Mouse (Mus musculus) heart, embryonic 13.5 days (tissue): ENCODE data around the gene Zbtb24. TPM values are rescaled to one million over a fixed set of nuclear protein-coding genes. Genes with fewer than 3 reads are reported as not detected.
"Not testable (repeated sequence)": the region's sequence is repeated elsewhere in the genome, so short reads cannot be mapped to it uniquely, and the experiment has no call there.

Source experiments
- ATAC-seq: fragments of 200-750 bp; cut with Nextera tagmentation; 2 replicates; pipeline ENCODE4 v1.8.0; 2017; ENCODE audit warnings: moderate TSS enrichment; ENCODE audit not compliant: insufficient number of reproducible peaks, low FRiP score, low TSS enrichment; ENCODE audit errors: extremely low read depth
- H3K27ac ChIP-seq: fragments of 300-500 bp; sonication (generic); replicated peaks from 2 replicates; pipeline ENCODE4 v1.5.1; 2015; ENCODE audit warnings: moderate library complexity, mild to moderate bottlenecking, inconsistent platforms
- H3K27me3 ChIP-seq: fragments of 300-500 bp; sonication (generic); replicated peaks from 2 replicates; pipeline ENCODE4 v1.6.1; 2015; ENCODE audit warnings: mild to moderate bottlenecking, inconsistent platforms
- H3K36me3 ChIP-seq: fragments of 300-500 bp; sonication (generic); 2 replicates; pipeline ENCODE4 v1.6.1; 2015; ENCODE audit warnings: mild to moderate bottlenecking, inconsistent platforms
- H3K4me1 ChIP-seq: fragments of 300-500 bp; sonication (generic); 2 replicates; pipeline ENCODE4 v1.6.1; 2015; ENCODE audit warnings: inconsistent platforms
- H3K4me2 ChIP-seq: fragments of 300-500 bp; sonication (generic); 2 replicates; pipeline ENCODE4 v1.6.1; 2015; ENCODE audit warnings: inconsistent platforms, mild to moderate bottlenecking, moderate library complexity
- H3K4me3 ChIP-seq: fragments of 300-500 bp; sonication (generic); 2 replicates; pipeline ENCODE4 v1.5.1; 2015; ENCODE audit warnings: moderate library complexity, mild to moderate bottlenecking, inconsistent platforms
- H3K9ac ChIP-seq: fragments of 300-500 bp; sonication (generic); 2 replicates; pipeline ENCODE4 v1.6.1; 2015; ENCODE audit warnings: inconsistent platforms, mild to moderate bottlenecking, moderate library complexity
- H3K9me3 ChIP-seq: fragments of 300-500 bp; sonication (generic); 2 replicates; pipeline ENCODE4 v1.6.1; 2016; ENCODE audit warnings: inconsistent platforms
- WGBS: fragments of 180-500 bp; shearing (Covaris S2); methylation state at CpG from one replicate; pipeline ENCODE4 v1.1.7; 2015; ENCODE audit warnings: mixed read lengths; 5-methylcytosine and 5-hydroxymethylcytosine counted together
- polyA plus RNA-seq: library from polyadenylated mRNA; unstranded; fragments of >200 nt; fragmentation: Nextera tagmentation; extraction: Ambion mirVana; gene quantifications from 2 replicates; pipeline ENCODE4 v1.2.1, GENCODE M21; 2015

The Zbtb24 gene
- polyA plus RNA-seq, 1 experiment from 2014 or later = 11.2 TPM

DNA sequence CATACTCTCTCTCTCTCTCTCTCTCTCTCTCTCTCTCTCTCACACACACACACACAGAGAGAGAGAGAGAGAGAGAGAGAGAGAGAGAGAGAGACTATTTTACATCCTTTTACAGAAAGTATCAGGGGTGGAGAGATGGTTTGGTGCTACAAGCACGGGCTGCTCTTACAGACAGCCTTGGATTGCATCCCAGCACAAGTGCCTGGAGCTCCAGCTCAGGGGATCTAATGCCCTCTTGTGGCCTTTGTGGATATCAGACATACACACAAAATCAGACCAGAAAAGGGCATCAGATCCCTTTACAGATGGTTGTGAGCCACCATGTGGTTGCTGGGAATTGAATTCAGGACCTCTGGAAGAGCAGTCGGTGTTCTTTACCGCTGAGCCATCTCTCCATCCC, 55.3 kb downstream of the Zbtb24 start:
- not testable (repeated sequence) for H3K4me3 ChIP-seq, H3K9me3 ChIP-seq, H3K9ac ChIP-seq, H3K36me3 ChIP-seq, H3K27me3 ChIP-seq, ATAC-seq, H3K27ac ChIP-seq, H3K4me2 ChIP-seq
- 2% methylated on average over 3 of the region's 3 CpGs for WGBS
- H3K4me1 ChIP-seq = peaks cover 17% of the 10 kb centered on the region

- Histone ChIP-seq H3K9ac (no peak overlapping the region), H3K27me3 (no peaks in the 10 kb centered on the region), H3K27ac (no peak overlapping the region), H3K4me3 (no peak overlapping the region), H3K36me3 (no peaks in the 10 kb centered on the region), H3K9me3 (no peaks in the 10 kb centered on the region), H3K4me1 (peaks cover 12% of the 10 kb centered on the region), H3K4me2 (no peak overlapping the region)
- 25% methylated on average over 2 of the region's 2 CpGs for WGBS
- ATAC-seq = no peak
Measured at GRCm38 (mm10) chr10:41509160-41509559, 59.0 kb downstream of the Zbtb24 start.

- Histone ChIP-seq H3K9me3 (no peaks in the 10 kb centered on the region), H3K27me3 (no peaks in the 10 kb centered on the region), H3K4me3 (no peak overlapping the region), H3K9ac (no peak overlapping the region), H3K36me3 (no peaks in the 10 kb centered on the region), H3K4me1 (peaks cover 17% of the 10 kb centered on the region), H3K4me2 (no peak overlapping the region), H3K27ac (no peak overlapping the region)
- WGBS = 47% methylated on average over 4 of the region's 4 CpGs
- ATAC-seq = no peak
Measured at GRCm38 (mm10) chr10:41514301-41514700, 64.1 kb downstream of the Zbtb24 start.

- no peak overlapping the region for H3K4me2 ChIP-seq
- no peaks in the 10 kb centered on the region for H3K27me3 ChIP-seq
- H3K9me3 ChIP-seq = no peaks in the 10 kb centered on the region
- no peaks in the 10 kb centered on the region for H3K36me3 ChIP-seq
- no peak for ATAC-seq
- H3K4me1 ChIP-seq = peaks cover 17% of the 10 kb centered on the region
- no peak overlapping the region for H3K9ac ChIP-seq
- no peak overlapping the region for H3K27ac ChIP-seq
- no peak overlapping the region for H3K4me3 ChIP-seq
Measured at GRCm38 (mm10) chr10:41514921-41515320, 64.7 kb downstream of the Zbtb24 start.

Other genes with a start within 250 kb of the Zbtb24 start
- 44.0 and 47.2 TPM in 2 replicates for gene Fig4, start 147.1 kb upstream of the Zbtb24 start, polyA plus RNA-seq
- gene Ak9, start 146.4 kb upstream of the Zbtb24 start, polyA plus RNA-seq = 0.27 and 0.28 TPM in 2 replicates
- 33.4 and 33.8 TPM in 2 replicates for gene Mical1, start 25.9 kb downstream of the Zbtb24 start, polyA plus RNA-seq
- 46.3 and 48.4 TPM in 2 replicates for gene Smpd2, start 40.0 kb downstream of the Zbtb24 start, polyA plus RNA-seq
- gene Ppil6, start 40.1 kb downstream of the Zbtb24 start, polyA plus RNA-seq = 1.1 and 1.3 TPM in 2 replicates
- 166 and 169 TPM in 2 replicates for gene Cd164, start 69.0 kb downstream of the Zbtb24 start, polyA plus RNA-seq